Mouse (Mus musculus): ENCODE data around the gene Pde6g.
"Not testable (repeated sequence)": the region's sequence is repeated elsewhere in the genome, so short reads cannot be mapped to it uniquely, and the experiment has no call there.

The Pde6g gene

GRCm38 (mm10) chr11:120422651-120423568 lies 30.4 kb downstream of the Pde6g start:
- DNase-seq: no peak

GRCm38 (mm10) chr11:120418592-120418991 lies 34.7 kb downstream of the Pde6g start:
- DNase-seq: no peak

- DNase-seq: no peak
These were observed 35.4 kb downstream of the Pde6g start for GRCm38 (mm10) chr11:120417852-120418251.

- DNase-seq: not testable (repeated sequence)
These were observed 39.7 kb downstream of the Pde6g start for GRCm38 (mm10) chr11:120413621-120414020.

GRCm38 (mm10) chr11:120406445-120406844 lies 46.9 kb downstream of the Pde6g start:
- no peak for DNase-seq

GRCm38 (mm10) chr11:120405867-120406266 lies 47.4 kb downstream of the Pde6g start:
- DNase-seq: no peak

GRCm38 (mm10) chr11:120404814-120405213 lies 48.5 kb downstream of the Pde6g start:
- no peak for DNase-seq

GRCm38 (mm10) chr11:120399319-120399718 lies 54.0 kb downstream of the Pde6g start:
- DNase-seq: no peak
